Mouse (Mus musculus): ENCODE results near the gene Timm44.

- TF ChIP-seq CHD2 (IDR thresholded peaks at IDR 0.05; ENCODE audit: low read depth, low read length): no peak
- no peak for TF ChIP-seq ZC3H11A (IDR thresholded peaks at IDR 0.05; ENCODE audit: borderline replicate concordance, low read depth, low read length)
- no peak for TF ChIP-seq HCFC1 (IDR thresholded peaks at IDR 0.05; ENCODE audit: borderline replicate concordance, insufficient read depth, low read length)
- TF ChIP-seq MAFK (IDR thresholded peaks at IDR 0.05; ENCODE audit: insufficient read depth, low read depth, low read length): no peak
- TF ChIP-seq ZNF384 (IDR thresholded peaks at IDR 0.05; ENCODE audit: low read depth, low read length): no peak
Measured at GRCm38 (mm10) chr8:4269609-4270008, 6.1 kb downstream of the Timm44 start.
